Mouse (Mus musculus): ENCODE measurements around the gene Hemk1. TPM values are rescaled to one million over a fixed set of nuclear protein-coding genes. Genes with fewer than 3 reads are reported as not detected.

Hemk1 gene
- polyA plus RNA-seq (2015; fragmentation: Nextera tagmentation; extraction: Ambion mirVana): 10.9 and 11.8 TPM in 2 replicates

GRCm38 (mm10) chr9:107338172-107338883, at the start of gene Hemk1:
Gene Hemk1 (minus strand): TSS chr9:107338350.
- Histone ChIP-seq H3K4me2 (peak within 1 kb of the TSS; percentile 83), H3K27me3 (peaks cover 17% of the 10 kb centered on the region), H3K27ac (peak within 1 kb of the TSS; percentile 50; the same call in 1 of the 2 replicates), H3K4me1 (peaks cover 26% of the 10 kb centered on the region), H3K4me3 (replicated peaks) (peak within 1 kb of the TSS; percentile 58), H3K9me3 (replicated peaks) (no peaks in the 10 kb centered on the region), H3K36me3 (no peaks in the 10 kb centered on the region; the same call in 1 of the 2 replicates), H3K9ac (peak within 1 kb of the TSS; percentile 54)
- 4% methylated on average over 30 of the region's 30 CpGs for WGBS
- peak; percentile 76 for ATAC-seq (replicated peaks; ENCODE audit: low FRiP score)

DNA sequence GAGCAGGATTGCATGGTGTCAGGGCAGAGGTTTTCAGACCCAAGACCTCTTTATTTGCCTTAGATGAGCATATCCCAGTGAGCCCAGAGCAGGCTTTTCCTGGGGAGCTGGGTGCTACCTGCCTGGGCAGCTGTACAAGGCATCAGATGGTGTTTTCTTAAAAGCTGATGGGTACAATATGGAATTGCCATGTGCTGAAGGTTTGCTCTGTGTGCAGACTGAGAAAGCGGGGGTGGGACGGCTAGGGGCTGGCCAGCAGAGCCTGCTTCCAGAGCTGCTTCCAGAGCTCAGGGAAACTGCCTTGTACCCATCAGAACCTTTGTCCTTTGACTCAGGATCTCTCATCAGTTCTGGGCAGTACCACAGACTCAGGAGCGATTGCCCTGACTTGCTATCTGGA, 49.6 kb upstream of the Hemk1 start:
- H3K9ac ChIP-seq: no peak overlapping the region
- no peak for ATAC-seq (replicated peaks; ENCODE audit: low FRiP score)
- peaks cover 57% of the 10 kb centered on the region for H3K27me3 ChIP-seq
- no peak overlapping the region for H3K27ac ChIP-seq
- H3K9me3 ChIP-seq (replicated peaks): no peaks in the 10 kb centered on the region
- 88% methylated on average over 3 of the region's 3 CpGs for WGBS
- no peak overlapping the region for H3K4me2 ChIP-seq
- no peak overlapping the region for H3K4me3 ChIP-seq (replicated peaks)
- H3K36me3 ChIP-seq: no peaks in the 10 kb centered on the region
- H3K4me1 ChIP-seq: peaks cover 17% of the 10 kb centered on the region

DNA sequence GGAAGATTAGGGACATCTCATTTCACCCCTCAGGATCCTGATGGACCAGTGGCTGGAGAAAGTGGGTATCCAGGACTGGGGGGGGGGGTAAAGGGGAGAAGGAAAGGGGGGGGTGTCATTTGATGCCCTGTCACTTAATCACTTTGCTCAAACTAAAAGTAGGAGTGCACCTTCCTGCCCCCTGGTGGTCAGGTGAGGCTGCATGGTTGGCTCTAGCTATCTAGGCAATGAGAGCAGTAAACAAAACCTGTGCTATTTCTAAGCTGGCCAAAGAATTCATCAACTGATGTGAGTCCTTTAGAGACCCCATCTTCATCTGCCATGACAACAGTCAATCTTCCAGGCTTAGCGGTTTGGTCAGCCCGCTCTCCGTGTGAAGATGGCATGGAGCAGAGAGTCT, 48.6 kb upstream of the Hemk1 start:
- Histone ChIP-seq H3K36me3 (no peaks in the 10 kb centered on the region), H3K27me3 (peaks cover 67% of the 10 kb centered on the region), H3K4me1 (peaks cover 17% of the 10 kb centered on the region), H3K9ac (no peak overlapping the region), H3K4me2 (no peak overlapping the region), H3K9me3 (replicated peaks) (no peaks in the 10 kb centered on the region), H3K27ac (no peak overlapping the region), H3K4me3 (replicated peaks) (no peak overlapping the region)
- no peak for ATAC-seq (replicated peaks; ENCODE audit: low FRiP score)
- 57% methylated on average over 3 of the region's 3 CpGs for WGBS

DNA sequence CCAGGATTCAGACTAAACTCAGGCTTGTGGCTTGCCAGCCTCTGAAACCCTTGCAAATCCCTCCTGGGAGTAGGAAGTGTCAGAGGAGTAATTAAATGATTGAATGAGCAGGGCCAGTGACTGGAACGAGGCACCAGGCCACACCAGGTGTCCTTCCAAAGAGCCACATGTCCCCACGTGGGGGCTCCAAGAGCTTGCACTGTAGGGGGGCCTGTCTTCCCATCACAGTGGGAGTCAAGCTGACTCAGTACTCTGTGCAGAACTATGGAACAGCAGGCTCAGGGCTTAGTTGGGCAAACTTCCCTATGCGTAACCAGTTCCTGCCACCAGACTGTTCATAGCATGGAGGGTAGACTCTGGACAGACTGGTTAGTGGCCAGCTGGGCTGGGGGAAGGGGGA, 46.2 kb upstream of the Hemk1 start:
- no peaks in the 10 kb centered on the region for H3K9me3 ChIP-seq (replicated peaks)
- H3K27me3 ChIP-seq: peaks cover 79% of the 10 kb centered on the region
- WGBS: 16% methylated on average over 3 of the region's 3 CpGs
- H3K9ac ChIP-seq: no peak overlapping the region
- H3K4me3 ChIP-seq (replicated peaks): no peak overlapping the region
- H3K4me2 ChIP-seq: no peak overlapping the region
- no peak overlapping the region for H3K27ac ChIP-seq
- ATAC-seq (replicated peaks; ENCODE audit: low FRiP score): peak; percentile 92
- no peaks in the 10 kb centered on the region for H3K36me3 ChIP-seq
- H3K4me1 ChIP-seq: peaks cover 17% of the 10 kb centered on the region

DNA sequence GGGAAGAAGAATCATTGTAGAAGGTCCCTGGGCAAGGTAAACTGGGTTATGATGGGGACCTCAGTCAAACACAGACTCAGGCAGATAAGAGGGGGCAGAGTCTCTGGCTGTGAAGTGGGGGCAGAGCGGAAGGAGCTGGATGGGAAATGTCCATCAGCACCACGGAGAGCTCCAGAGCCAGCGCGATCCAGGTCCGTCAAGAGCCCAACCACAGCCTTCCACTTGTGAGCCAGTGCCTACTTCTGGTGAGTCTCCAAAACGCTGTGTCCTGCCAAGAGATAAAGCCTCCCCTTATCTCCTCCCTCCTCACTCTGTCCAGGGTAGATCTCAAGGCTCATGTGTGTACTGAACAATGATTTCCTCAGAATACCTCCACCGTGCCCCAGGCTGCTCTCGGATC, 43.6 kb upstream of the Hemk1 start:
- H3K4me3 ChIP-seq (replicated peaks): no peak overlapping the region
- ATAC-seq (replicated peaks; ENCODE audit: low FRiP score): no peak

DNA sequence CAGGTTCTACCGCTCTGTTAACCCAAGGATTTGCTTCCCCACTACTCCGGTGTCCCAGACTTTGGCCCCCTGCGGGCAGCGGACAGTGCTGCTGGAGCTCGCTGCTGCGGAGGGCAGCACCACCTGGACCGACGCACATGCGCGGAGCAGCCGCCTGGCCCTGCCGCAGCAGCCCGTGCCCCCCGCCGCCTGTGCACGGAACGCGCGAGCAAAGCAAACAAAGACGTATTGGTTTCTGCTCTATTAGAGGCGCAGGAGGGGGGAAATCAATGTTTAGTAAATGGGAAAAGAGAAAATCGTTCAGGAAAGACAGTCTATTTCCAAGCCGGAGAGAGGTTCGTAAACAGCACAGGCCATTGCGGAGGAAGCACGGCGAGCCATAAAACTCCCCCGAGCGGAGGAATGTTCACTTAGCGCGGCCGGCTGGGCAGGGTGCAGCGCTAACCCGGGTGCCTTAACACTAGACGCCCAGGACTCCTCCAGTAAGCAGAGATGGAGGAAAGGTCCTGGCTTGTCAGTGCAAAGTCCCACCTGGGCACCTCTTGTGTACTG, 39.9 kb upstream of the Hemk1 start:
- no peak overlapping the region for H3K9ac ChIP-seq
- peaks cover 90% of the 10 kb centered on the region for H3K27me3 ChIP-seq
- H3K4me2 ChIP-seq: peak overlapping the region; percentile 76
- H3K4me3 ChIP-seq (replicated peaks): peak overlapping the region; percentile 44
- ATAC-seq (replicated peaks; ENCODE audit: low FRiP score): peak; percentile 59; the same call in 1 of the 2 replicates
- H3K4me1 ChIP-seq: peaks cover 23% of the 10 kb centered on the region
- WGBS: 0% methylated on average over 35 of the region's 35 CpGs
- no peaks in the 10 kb centered on the region for H3K9me3 ChIP-seq (replicated peaks)
- H3K27ac ChIP-seq: no peak overlapping the region
- no peaks in the 10 kb centered on the region for H3K36me3 ChIP-seq

More for the DNA sequence above, 43.6 kb upstream of the Hemk1 start:
- Histone ChIP-seq H3K27ac (no peak overlapping the region), H3K4me2 (no peak overlapping the region), H3K4me1 (peaks cover 31% of the 10 kb centered on the region), H3K9ac (no peak overlapping the region), H3K9me3 (replicated peaks) (no peaks in the 10 kb centered on the region), H3K36me3 (no peaks in the 10 kb centered on the region), H3K27me3 (peaks cover 98% of the 10 kb centered on the region)
- WGBS: 6% methylated on average over 8 of the region's 8 CpGs

DNA sequence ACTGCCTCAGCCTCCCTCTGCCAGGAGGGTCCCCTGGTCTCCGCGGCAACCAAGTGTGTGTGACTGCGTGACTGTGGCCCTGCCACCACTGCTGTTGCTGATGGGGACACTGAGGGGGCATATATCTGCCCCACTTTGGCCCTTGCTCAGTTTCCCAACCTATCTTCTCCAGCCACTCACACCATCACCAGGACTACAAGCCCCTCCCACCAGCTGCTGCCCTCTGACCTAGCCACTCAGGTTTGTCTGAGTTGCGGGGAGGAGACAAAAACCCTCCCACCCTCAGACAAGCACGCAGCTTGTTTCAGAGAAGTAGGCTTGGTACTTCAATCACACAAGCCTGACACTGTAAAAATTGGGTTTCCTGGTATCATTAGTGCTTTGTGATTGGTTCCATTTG, 37.3 kb upstream of the Hemk1 start:
- no peak overlapping the region for H3K27ac ChIP-seq
- no peak overlapping the region for H3K4me2 ChIP-seq
- H3K27me3 ChIP-seq: peaks cover 64% of the 10 kb centered on the region
- H3K36me3 ChIP-seq: no peaks in the 10 kb centered on the region
- no peak overlapping the region for H3K4me3 ChIP-seq (replicated peaks)
- H3K9me3 ChIP-seq (replicated peaks): no peaks in the 10 kb centered on the region
- peaks cover 23% of the 10 kb centered on the region for H3K4me1 ChIP-seq
- no peak overlapping the region for H3K9ac ChIP-seq
- no peak for ATAC-seq (replicated peaks; ENCODE audit: low FRiP score)
- 16% methylated on average over 5 of the region's 5 CpGs for WGBS

DNA sequence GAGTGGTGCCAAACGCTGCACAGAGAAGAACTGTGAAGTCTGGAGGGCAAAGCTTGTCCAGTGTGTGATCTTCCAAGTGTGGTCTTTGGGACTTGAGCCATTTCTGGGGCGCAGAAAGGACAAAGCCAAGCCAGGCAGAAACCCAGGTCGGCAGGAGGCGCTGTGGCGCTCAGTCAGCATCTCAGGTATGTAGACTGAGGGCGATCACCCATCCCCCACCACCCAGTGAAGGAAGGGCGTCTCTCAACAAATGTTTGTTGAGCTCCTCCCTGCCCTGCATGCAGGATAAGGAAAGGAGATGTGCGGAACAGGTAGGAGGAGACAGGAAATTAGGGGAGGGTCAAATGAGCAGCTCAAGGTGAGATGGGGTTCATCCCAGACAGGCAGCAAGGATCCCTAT, 36.5 kb upstream of the Hemk1 start:
- no peak for ATAC-seq (replicated peaks; ENCODE audit: low FRiP score)
- no peak overlapping the region for H3K4me3 ChIP-seq (replicated peaks)
- peaks cover 29% of the 10 kb centered on the region for H3K4me1 ChIP-seq
- no peak overlapping the region for H3K4me2 ChIP-seq
- H3K9ac ChIP-seq: no peak overlapping the region
- no peak overlapping the region for H3K27ac ChIP-seq
- H3K36me3 ChIP-seq: no peaks in the 10 kb centered on the region
- H3K9me3 ChIP-seq (replicated peaks): no peaks in the 10 kb centered on the region
- H3K27me3 ChIP-seq: peaks cover 55% of the 10 kb centered on the region
- 11% methylated on average over 8 of the region's 8 CpGs for WGBS

DNA sequence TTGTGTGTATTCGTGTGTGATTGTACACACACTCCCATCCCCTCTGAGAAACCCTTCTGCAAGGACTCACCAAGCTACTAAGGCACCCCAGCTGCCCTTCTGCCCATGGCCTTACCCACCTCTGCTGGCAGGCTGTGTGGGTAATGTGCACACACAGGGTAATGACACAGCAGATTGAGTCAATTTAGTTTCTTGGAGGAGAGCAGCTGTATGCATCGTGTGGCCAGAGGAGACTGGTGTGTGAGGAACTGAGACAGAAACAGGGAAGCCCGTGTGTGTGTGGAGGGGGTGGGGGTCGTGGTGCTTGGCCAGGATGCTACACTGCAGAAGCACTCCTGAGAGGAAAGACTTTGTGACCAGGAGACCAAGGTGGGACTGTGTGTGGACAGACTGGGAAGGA, 34.3 kb upstream of the Hemk1 start:
- Histone ChIP-seq H3K4me2 (no peak overlapping the region), H3K9ac (no peak overlapping the region), H3K36me3 (no peaks in the 10 kb centered on the region), H3K9me3 (replicated peaks) (no peaks in the 10 kb centered on the region), H3K4me3 (replicated peaks) (no peak overlapping the region), H3K4me1 (peaks cover 17% of the 10 kb centered on the region), H3K27me3 (peaks cover 38% of the 10 kb centered on the region), H3K27ac (no peak overlapping the region)
- no peak for ATAC-seq (replicated peaks; ENCODE audit: low FRiP score)
- 55% methylated on average over 4 of the region's 4 CpGs for WGBS

- Histone ChIP-seq H3K27me3 (peaks cover 29% of the 10 kb centered on the region; the same call in 1 of the 2 replicates), H3K4me3 (replicated peaks) (no peak overlapping the region), H3K27ac (no peak overlapping the region), H3K4me2 (peak overlapping the region; percentile 21; the same call in 1 of the 2 replicates), H3K36me3 (no peaks in the 10 kb centered on the region), H3K9me3 (replicated peaks) (no peaks in the 10 kb centered on the region), H3K9ac (no peak overlapping the region), H3K4me1 (peaks cover 14% of the 10 kb centered on the region)
- WGBS: 0% methylated on average over 4 of the region's 4 CpGs
- ATAC-seq (replicated peaks; ENCODE audit: low FRiP score): peak; percentile 31; the same call in 1 of the 2 replicates
These were observed 31.9 kb upstream of the Hemk1 start for GRCm38 (mm10) chr9:107370106-107370463.

- no peak overlapping the region for H3K4me3 ChIP-seq (replicated peaks)
- no peak overlapping the region for H3K27ac ChIP-seq
- no peaks in the 10 kb centered on the region for H3K9me3 ChIP-seq (replicated peaks)
- H3K36me3 ChIP-seq: no peaks in the 10 kb centered on the region
- peaks cover 10% of the 10 kb centered on the region for H3K4me1 ChIP-seq
- WGBS: 30% methylated on average over 10 of the region's 10 CpGs
- H3K27me3 ChIP-seq: peaks cover 26% of the 10 kb centered on the region; the same call in 1 of the 2 replicates
- H3K9ac ChIP-seq: no peak overlapping the region
- ATAC-seq (replicated peaks; ENCODE audit: low FRiP score): peak; percentile 86
- H3K4me2 ChIP-seq: peak overlapping the region; percentile 21; the same call in 1 of the 2 replicates
These were observed 31.3 kb upstream of the Hemk1 start for GRCm38 (mm10) chr9:107369270-107370105.

DNA sequence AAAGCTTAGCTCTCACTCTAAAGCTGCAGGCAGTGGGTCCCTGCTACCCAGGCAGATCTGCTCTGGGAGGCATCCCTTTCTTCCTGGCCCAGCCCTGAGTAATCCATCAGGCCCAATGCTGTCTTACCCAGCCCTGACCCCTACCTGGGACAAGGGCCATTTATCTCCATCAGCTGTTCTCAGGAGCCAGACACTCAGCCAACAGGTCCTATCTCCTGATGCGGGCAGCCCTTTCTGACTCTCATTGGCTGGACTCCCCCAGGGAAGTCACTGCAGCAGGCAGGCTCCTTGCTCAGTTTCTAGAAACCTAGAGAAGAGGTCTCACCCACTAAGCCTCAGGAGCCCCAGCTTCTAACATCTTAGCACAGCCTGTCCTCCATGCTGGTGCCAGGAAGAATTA, 30.2 kb upstream of the Hemk1 start:
- no peaks in the 10 kb centered on the region for H3K36me3 ChIP-seq
- H3K27me3 ChIP-seq: peaks cover 19% of the 10 kb centered on the region; the same call in 1 of the 2 replicates
- H3K9ac ChIP-seq: no peak overlapping the region
- H3K4me1 ChIP-seq: peaks cover 10% of the 10 kb centered on the region
- H3K9me3 ChIP-seq (replicated peaks): no peaks in the 10 kb centered on the region
- WGBS: 80% methylated on average over 1 of the region's 1 CpGs
- ATAC-seq (replicated peaks; ENCODE audit: low FRiP score): no peak
- no peak overlapping the region for H3K4me2 ChIP-seq
- H3K27ac ChIP-seq: no peak overlapping the region
- no peak overlapping the region for H3K4me3 ChIP-seq (replicated peaks)

All from kidney, embryonic 15.5 days (tissue).